Mouse (Mus musculus) intestine, embryonic 14.5 days (tissue): ENCODE data around the gene Hikeshi. TPM values are rescaled to one million over a fixed set of nuclear protein-coding genes. Genes with fewer than 3 reads are reported as not detected.

Source experiments
- ATAC-seq: fragments of 200-750 bp; cut with Nextera tagmentation; replicated peaks from 2 replicates; pipeline ENCODE4 v1.8.0; 2017; ENCODE audit warnings: low read depth, moderate number of reproducible peaks, moderate TSS enrichment, moderate library complexity; ENCODE audit not compliant: low FRiP score, low TSS enrichment
- DNase-seq: peaks from one replicate; pipeline ENCODE4 v3.0.0-alpha.2; 2018; ENCODE audit warnings: low spot score
- H3K27ac ChIP-seq: fragments of 300-500 bp; sonication (generic); 2 replicates; pipeline ENCODE4 v1.5.1; 2014; ENCODE audit warnings: low read depth, mild to moderate bottlenecking, control low read depth
- H3K27me3 ChIP-seq: fragments of 300-500 bp; sonication (generic); replicated peaks from 2 replicates; pipeline ENCODE4 v1.6.1; 2014; ENCODE audit warnings: low read length, control low read depth; ENCODE audit not compliant: control insufficient read depth, insufficient read depth
- H3K36me3 ChIP-seq: fragments of 300-500 bp; sonication (generic); 2 replicates; pipeline ENCODE4 v1.6.1; 2014; ENCODE audit warnings: low read length, control low read depth; ENCODE audit not compliant: control insufficient read depth, insufficient read depth
- H3K4me1 ChIP-seq: fragments of 300-500 bp; sonication (generic); replicated peaks from 2 replicates; pipeline ENCODE4 v1.6.1; 2014; ENCODE audit warnings: low read length, control low read depth, mixed read lengths; ENCODE audit not compliant: control insufficient read depth, insufficient read depth
- H3K4me2 ChIP-seq: fragments of 300-500 bp; sonication (generic); 2 replicates; pipeline ENCODE4 v1.6.1; 2014; ENCODE audit warnings: low read length
- H3K4me3 ChIP-seq: fragments of 300-500 bp; sonication (generic); 2 replicates; pipeline ENCODE4 v1.5.1; 2014; ENCODE audit warnings: low read depth, low read length, control low read depth, mixed read lengths
- H3K9ac ChIP-seq: fragments of 300-500 bp; sonication (generic); 2 replicates; pipeline ENCODE4 v1.6.1; 2014; ENCODE audit warnings: mild to moderate bottlenecking, low read length
- H3K9me3 ChIP-seq: fragments of 300-500 bp; sonication (generic); 2 replicates; pipeline ENCODE4 v1.6.1; 2016; ENCODE audit warnings: low read length, control low read depth; ENCODE audit not compliant: control insufficient read depth
- WGBS: fragments of 180-500 bp; shearing (Covaris S2); extraction: QIAGEN DNeasy Blood & Tissue Kit; methylation state at CpG from one replicate; pipeline ENCODE4 v1.1.7; 2014; 5-methylcytosine and 5-hydroxymethylcytosine counted together
- polyA plus RNA-seq: library from polyadenylated mRNA; unstranded; fragments of >200 nt; fragmentation: Nextera tagmentation; extraction: Ambion mirVana; gene quantifications from 2 replicates; pipeline ENCODE4 v1.2.1, GENCODE M21; 2014

Hikeshi gene
- polyA plus RNA-seq, 1 experiment from 2014 or later: 132 TPM

GRCm38 (mm10) chr7:89923441-89924180, 17.4 kb downstream of the Hikeshi start:
- Histone ChIP-seq H3K9me3 (no peaks in the 10 kb centered on the region), H3K36me3 (peaks cover 21% of the 10 kb centered on the region), H3K4me1 (no peaks in the 10 kb centered on the region), H3K9ac (no peak overlapping the region), H3K4me3 (no peak overlapping the region), H3K27ac (no peak overlapping the region), H3K27me3 (no peaks in the 10 kb centered on the region), H3K4me2 (no peak overlapping the region)
- 94% methylated on average over 15 of the region's 15 CpGs for WGBS
- DNase-seq (no peak), ATAC-seq (no peak)

- no peak overlapping the region for H3K4me2 ChIP-seq
- no peaks in the 10 kb centered on the region for H3K27me3 ChIP-seq
- no peak overlapping the region for H3K9ac ChIP-seq
- H3K4me1 ChIP-seq: no peaks in the 10 kb centered on the region
- ATAC-seq (no peak), DNase-seq (no peak)
- H3K9me3 ChIP-seq: no peaks in the 10 kb centered on the region
- H3K36me3 ChIP-seq: peaks cover 33% of the 10 kb centered on the region
- 96% methylated on average over 4 of the region's 4 CpGs for WGBS
- H3K4me3 ChIP-seq: no peak overlapping the region
- H3K27ac ChIP-seq: no peak overlapping the region
These were observed 23.2 kb downstream of the Hikeshi start for GRCm38 (mm10) chr7:89917776-89918175.

- H3K27ac ChIP-seq: no peak overlapping the region
- ATAC-seq: no peak
- H3K36me3 ChIP-seq: peaks cover 33% of the 10 kb centered on the region
- no peak overlapping the region for H3K4me3 ChIP-seq
- no peak for DNase-seq
- H3K27me3 ChIP-seq: no peaks in the 10 kb centered on the region
- WGBS: 96% methylated on average over 5 of the region's 5 CpGs
- H3K4me1 ChIP-seq: no peaks in the 10 kb centered on the region
- H3K9ac ChIP-seq: no peak overlapping the region
- H3K9me3 ChIP-seq: no peaks in the 10 kb centered on the region
- no peak overlapping the region for H3K4me2 ChIP-seq
These were observed 24.3 kb downstream of the Hikeshi start for GRCm38 (mm10) chr7:89916711-89917110.

GRCm38 (mm10) chr7:89913432-89914158, 27.4 kb downstream of the Hikeshi start:
- Histone ChIP-seq H3K27me3 (no peaks in the 10 kb centered on the region), H3K27ac (no peak overlapping the region), H3K36me3 (peaks cover 19% of the 10 kb centered on the region; the same call in 1 of the 2 replicates), H3K9me3 (no peaks in the 10 kb centered on the region), H3K4me3 (no peak overlapping the region), H3K9ac (no peak overlapping the region), H3K4me1 (no peaks in the 10 kb centered on the region), H3K4me2 (no peak overlapping the region)
- 80% methylated on average over 3 of the region's 3 CpGs for WGBS
- ATAC-seq: no peak
- DNase-seq: no peak

GRCm38 (mm10) chr7:89912356-89912755, 28.6 kb downstream of the Hikeshi start:
- no peak overlapping the region for H3K4me2 ChIP-seq
- H3K36me3 ChIP-seq: peaks cover 16% of the 10 kb centered on the region; the same call in 1 of the 2 replicates
- no peak overlapping the region for H3K4me3 ChIP-seq
- H3K9me3 ChIP-seq: no peaks in the 10 kb centered on the region
- H3K9ac ChIP-seq: no peak overlapping the region
- no peak for ATAC-seq
- no peak overlapping the region for H3K27ac ChIP-seq
- no peaks in the 10 kb centered on the region for H3K4me1 ChIP-seq
- no peaks in the 10 kb centered on the region for H3K27me3 ChIP-seq
- 88% methylated on average over 3 of the region's 3 CpGs for WGBS
- no peak for DNase-seq

- H3K36me3 ChIP-seq: no peaks in the 10 kb centered on the region
- H3K4me1 ChIP-seq: no peaks in the 10 kb centered on the region
- H3K9me3 ChIP-seq: no peaks in the 10 kb centered on the region
- H3K9ac ChIP-seq: no peak overlapping the region
- DNase-seq (no peak), ATAC-seq (no peak)
- no peak overlapping the region for H3K4me2 ChIP-seq
- WGBS: 79% methylated on average over 4 of the region's 4 CpGs
- no peak overlapping the region for H3K27ac ChIP-seq
- H3K4me3 ChIP-seq: no peak overlapping the region
- H3K27me3 ChIP-seq: no peaks in the 10 kb centered on the region
These were observed 31.3 kb downstream of the Hikeshi start for GRCm38 (mm10) chr7:89909711-89910110.

GRCm38 (mm10) chr7:89908899-89909621, 31.9 kb downstream of the Hikeshi start:
- Histone ChIP-seq H3K9ac (no peak overlapping the region), H3K27me3 (no peaks in the 10 kb centered on the region), H3K4me1 (no peaks in the 10 kb centered on the region), H3K9me3 (no peaks in the 10 kb centered on the region), H3K4me3 (no peak overlapping the region), H3K4me2 (no peak overlapping the region), H3K27ac (no peak overlapping the region), H3K36me3 (no peaks in the 10 kb centered on the region)
- DNase-seq (no peak), ATAC-seq (no peak)
- WGBS: 75% methylated on average over 20 of the region's 20 CpGs

- Histone ChIP-seq H3K27me3 (no peaks in the 10 kb centered on the region), H3K36me3 (no peaks in the 10 kb centered on the region), H3K27ac (no peak overlapping the region), H3K9ac (no peak overlapping the region), H3K4me3 (no peak overlapping the region), H3K9me3 (no peaks in the 10 kb centered on the region), H3K4me1 (no peaks in the 10 kb centered on the region), H3K4me2 (no peak overlapping the region)
- no peak for ATAC-seq
- WGBS: 48% methylated on average over 7 of the region's 7 CpGs
- no peak for DNase-seq
These were observed 32.6 kb downstream of the Hikeshi start for GRCm38 (mm10) chr7:89908421-89908820.
